Mouse (Mus musculus) hindbrain, embryonic 15.5 days (tissue): ENCODE measurements at regions not wholly inside any gene's neighbourhood (a gene's known extent, or its start where the extent isn't known, plus 50 kb on each side); places are given as distances from the start of the nearest gene placed in this dataset.

Experiments used
- ATAC-seq: fragments of 200-750 bp; cut with Nextera tagmentation; 2 replicates; pipeline ENCODE4 v1.8.0; 2017; ENCODE audit warnings: low read depth, moderate number of reproducible peaks, moderate TSS enrichment; ENCODE audit not compliant: low FRiP score
- H3K27ac ChIP-seq: fragments of 300-500 bp; sonication (generic); replicated peaks from 2 replicates; pipeline ENCODE4 v1.5.1; 2015; ENCODE audit warnings: mild to moderate bottlenecking, inconsistent platforms
- H3K27me3 ChIP-seq: fragments of 300-500 bp; sonication (generic); 2 replicates; pipeline ENCODE4 v1.6.1; 2015; ENCODE audit warnings: control low read depth, inconsistent platforms
- H3K36me3 ChIP-seq: fragments of 300-500 bp; sonication (generic); 2 replicates; pipeline ENCODE4 v1.6.1; 2015; ENCODE audit warnings: control low read depth, inconsistent platforms
- H3K4me1 ChIP-seq: fragments of 300-500 bp; sonication (generic); replicated peaks from 2 replicates; pipeline ENCODE4 v1.6.1; 2015; ENCODE audit warnings: control low read depth, inconsistent platforms
- H3K4me2 ChIP-seq: fragments of 300-500 bp; sonication (generic); 2 replicates; pipeline ENCODE4 v1.6.1; 2015; ENCODE audit warnings: moderate library complexity, mild to moderate bottlenecking, inconsistent platforms
- H3K4me3 ChIP-seq: fragments of 300-500 bp; sonication (generic); 2 replicates; pipeline ENCODE4 v1.5.1; 2015; ENCODE audit warnings: mild to moderate bottlenecking, inconsistent platforms
- H3K9ac ChIP-seq: fragments of 300-500 bp; sonication (generic); 2 replicates; pipeline ENCODE4 v1.6.1; 2015; ENCODE audit warnings: inconsistent platforms
- H3K9me3 ChIP-seq: fragments of 300-500 bp; sonication (generic); 2 replicates; pipeline ENCODE4 v1.6.1; 2016; ENCODE audit warnings: control low read depth, inconsistent platforms
- WGBS: fragments of 180-500 bp; shearing (Covaris S2); methylation state at CpG from one replicate; pipeline ENCODE4 v1.1.7; 2015; 5-methylcytosine and 5-hydroxymethylcytosine counted together

- Histone ChIP-seq H3K4me2 (no peak overlapping the region), H3K9me3 (no peaks in the 10 kb centered on the region), H3K9ac (no peak overlapping the region), H3K36me3 (no peaks in the 10 kb centered on the region), H3K27me3 (no peaks in the 10 kb centered on the region), H3K27ac (no peak overlapping the region), H3K4me1 (peaks cover 20% of the 10 kb centered on the region), H3K4me3 (no peak overlapping the region)
- WGBS, result 39% methylated on average over 8 of the region's 8 CpGs
- no peak for ATAC-seq
Measured at GRCm38 (mm10) chr1:132820136-132820535, 59.9 kb upstream of the Lrrn2 start.

- Histone ChIP-seq H3K4me2 (no peak overlapping the region), H3K4me1 (peaks cover 20% of the 10 kb centered on the region), H3K4me3 (no peak overlapping the region), H3K27me3 (no peaks in the 10 kb centered on the region), H3K36me3 (no peaks in the 10 kb centered on the region), H3K9me3 (no peaks in the 10 kb centered on the region), H3K27ac (no peak overlapping the region), H3K9ac (no peak overlapping the region)
- 57% methylated on average over 7 of the region's 7 CpGs for WGBS
- ATAC-seq, result no peak
Measured at GRCm38 (mm10) chr1:132818296-132818695, 61.8 kb upstream of the Lrrn2 start.

GRCm38 (mm10) chr1:132817366-132817765, 62.7 kb upstream of the Lrrn2 start:
- no peaks in the 10 kb centered on the region for H3K9me3 ChIP-seq
- no peak overlapping the region for H3K9ac ChIP-seq
- no peak overlapping the region for H3K4me2 ChIP-seq
- H3K4me1 ChIP-seq, result peaks cover 17% of the 10 kb centered on the region
- 78% methylated on average over 2 of the region's 2 CpGs for WGBS
- no peak for ATAC-seq
- H3K27ac ChIP-seq, result no peak overlapping the region
- no peaks in the 10 kb centered on the region for H3K36me3 ChIP-seq
- no peaks in the 10 kb centered on the region for H3K27me3 ChIP-seq
- no peak overlapping the region for H3K4me3 ChIP-seq

DNA sequence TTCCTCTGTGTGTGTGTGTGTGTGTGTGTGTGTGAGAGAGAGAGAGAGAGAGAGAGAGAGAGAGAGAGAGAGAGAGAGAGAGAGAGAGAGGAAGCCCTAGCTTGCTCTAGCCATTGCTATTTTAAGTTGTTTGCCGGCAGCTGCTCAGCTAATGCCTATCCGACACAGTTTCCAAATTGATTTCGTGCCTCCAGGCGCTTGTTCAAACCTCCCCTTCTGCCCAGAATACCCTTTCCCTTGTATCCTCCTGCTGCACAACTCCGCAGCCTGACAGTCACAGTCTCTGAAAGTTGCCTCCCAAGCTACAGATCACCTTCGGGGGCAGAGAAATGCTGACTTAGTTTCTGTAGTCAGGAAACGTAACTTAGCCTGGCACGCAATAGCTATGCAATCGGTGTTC, 63.9 kb upstream of the Nfasc start:
- H3K4me2 ChIP-seq, result no peak overlapping the region
- no peak overlapping the region for H3K27ac ChIP-seq
- no peak overlapping the region for H3K9ac ChIP-seq
- 33% methylated on average over 9 of the region's 9 CpGs for WGBS
- no peak overlapping the region for H3K4me3 ChIP-seq
- ATAC-seq, result no peak
- H3K4me1 ChIP-seq, result peaks cover 11% of the 10 kb centered on the region
- no peaks in the 10 kb centered on the region for H3K27me3 ChIP-seq
- H3K36me3 ChIP-seq, result no peaks in the 10 kb centered on the region
- no peaks in the 10 kb centered on the region for H3K9me3 ChIP-seq

DNA sequence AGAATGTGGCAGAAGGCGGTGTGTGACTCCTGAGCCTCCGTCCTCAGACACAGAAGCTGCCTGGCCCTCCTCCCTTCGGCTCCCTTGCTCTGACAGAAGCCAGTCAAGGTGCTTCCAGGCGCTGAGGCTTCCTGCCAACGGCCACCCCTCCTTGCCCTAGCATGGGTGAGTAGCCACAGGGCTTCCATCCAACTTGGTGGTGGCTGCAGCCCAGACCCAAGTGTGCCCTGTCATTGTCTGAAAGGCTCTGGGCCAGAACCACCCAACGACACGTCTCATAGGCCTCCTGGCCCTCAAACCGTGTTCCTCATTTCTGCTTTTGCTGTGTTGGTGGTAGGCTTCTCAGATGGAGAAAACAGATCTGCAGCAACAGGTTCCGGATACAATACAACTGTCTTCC, 62.2 kb upstream of the Nfasc start:
- 73% methylated on average over 9 of the region's 9 CpGs for WGBS
- Histone ChIP-seq H3K4me3 (no peak overlapping the region), H3K27ac (no peak overlapping the region), H3K9me3 (no peaks in the 10 kb centered on the region), H3K36me3 (no peaks in the 10 kb centered on the region), H3K4me1 (peaks cover 20% of the 10 kb centered on the region), H3K9ac (no peak overlapping the region), H3K27me3 (no peaks in the 10 kb centered on the region), H3K4me2 (no peak overlapping the region)
- no peak for ATAC-seq

GRCm38 (mm10) chr1:132802380-132802779, 60.8 kb upstream of the Nfasc start:
- H3K9ac ChIP-seq, result no peak overlapping the region
- no peaks in the 10 kb centered on the region for H3K27me3 ChIP-seq
- H3K4me1 ChIP-seq, result peaks cover 20% of the 10 kb centered on the region
- no peak overlapping the region for H3K4me2 ChIP-seq
- H3K27ac ChIP-seq, result no peak overlapping the region
- WGBS, result 33% methylated on average over 4 of the region's 4 CpGs
- H3K4me3 ChIP-seq, result no peak overlapping the region
- H3K9me3 ChIP-seq, result no peaks in the 10 kb centered on the region
- no peaks in the 10 kb centered on the region for H3K36me3 ChIP-seq
- ATAC-seq, result no peak

GRCm38 (mm10) chr1:132800285-132800684, 58.7 kb upstream of the Nfasc start:
- Histone ChIP-seq H3K27me3 (no peaks in the 10 kb centered on the region), H3K9me3 (no peaks in the 10 kb centered on the region), H3K4me2 (peak overlapping the region; percentile 17; the same call in 1 of the 2 replicates), H3K4me3 (no peak overlapping the region), H3K36me3 (no peaks in the 10 kb centered on the region), H3K9ac (0 out of 2 replicates have a peak overlapping the region, but pooled peaks have one; percentile 3), H3K27ac (no peak overlapping the region), H3K4me1 (peaks cover 13% of the 10 kb centered on the region)
- WGBS, result 6% methylated on average over 9 of the region's 9 CpGs
- ATAC-seq, result no peak

- no peaks in the 10 kb centered on the region for H3K27me3 ChIP-seq
- no peak overlapping the region for H3K9ac ChIP-seq
- H3K36me3 ChIP-seq, result no peaks in the 10 kb centered on the region
- H3K9me3 ChIP-seq, result no peaks in the 10 kb centered on the region
- no peak overlapping the region for H3K4me2 ChIP-seq
- 17% methylated on average over 6 of the region's 6 CpGs for WGBS
- H3K27ac ChIP-seq, result no peak overlapping the region
- H3K4me3 ChIP-seq, result no peak overlapping the region
- H3K4me1 ChIP-seq, result peaks cover 13% of the 10 kb centered on the region
- ATAC-seq, result no peak
Measured at GRCm38 (mm10) chr1:132799258-132799657, 57.7 kb upstream of the Nfasc start.

GRCm38 (mm10) chr1:132794462-132794861, 52.9 kb upstream of the Nfasc start:
- H3K27ac ChIP-seq, result no peak overlapping the region
- H3K4me3 ChIP-seq, result no peak overlapping the region
- ATAC-seq, result no peak
- 98% methylated on average over 1 of the region's 1 CpGs for WGBS
- H3K4me2 ChIP-seq, result no peak overlapping the region
- H3K36me3 ChIP-seq, result no peaks in the 10 kb centered on the region
- H3K9me3 ChIP-seq, result no peaks in the 10 kb centered on the region
- no peak overlapping the region for H3K9ac ChIP-seq
- H3K4me1 ChIP-seq, result no peaks in the 10 kb centered on the region
- H3K27me3 ChIP-seq, result no peaks in the 10 kb centered on the region
